Mouse (Mus musculus) frontal cortex, postnatal 10 days (tissue): Measurements from ENCODE around the gene Daglb.
"Not testable (repeated sequence)": the region's sequence is repeated elsewhere in the genome, so short reads cannot be mapped to it uniquely, and the experiment has no call there.

ENCODE experiments used
- DNase-seq, 2 experiments: peaks; one replicate each; pipeline ENCODE4 v3.0.0; 2022; ENCODE audit warnings: low spot score in 2 of 2, mixed read lengths in 1 of 2

Gene Daglb

DNA sequence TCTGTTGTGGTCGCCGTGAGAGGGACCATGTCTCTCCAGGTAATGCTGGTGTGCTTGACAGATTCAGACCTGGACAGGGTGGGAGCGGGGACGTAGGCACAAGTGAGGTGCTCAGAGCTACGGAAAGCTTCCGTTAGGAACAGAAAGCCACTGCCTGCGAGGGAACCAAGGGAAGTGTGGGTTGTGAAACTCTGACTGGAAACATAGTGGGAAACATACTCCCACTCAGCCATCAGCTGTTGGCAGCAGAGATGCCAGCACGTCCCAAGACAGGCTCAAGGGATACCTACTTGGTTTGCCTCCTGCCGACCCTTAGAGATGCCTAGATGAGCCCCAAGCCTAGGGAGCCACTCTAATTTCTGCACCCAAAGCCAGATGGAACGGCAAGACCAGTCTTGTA lies 22.8 kb downstream of the Daglb start:
- no peak for DNase-seq

GRCm38 (mm10) chr5:143487998-143488397 lies 23.6 kb downstream of the Daglb start:
- no peak for DNase-seq

GRCm38 (mm10) chr5:143489749-143490342 lies 25.5 kb downstream of the Daglb start:
- no peak for DNase-seq

- no peak for DNase-seq
Observed at GRCm38 (mm10) chr5:143491736-143492135, 27.4 kb downstream of the Daglb start.

DNA sequence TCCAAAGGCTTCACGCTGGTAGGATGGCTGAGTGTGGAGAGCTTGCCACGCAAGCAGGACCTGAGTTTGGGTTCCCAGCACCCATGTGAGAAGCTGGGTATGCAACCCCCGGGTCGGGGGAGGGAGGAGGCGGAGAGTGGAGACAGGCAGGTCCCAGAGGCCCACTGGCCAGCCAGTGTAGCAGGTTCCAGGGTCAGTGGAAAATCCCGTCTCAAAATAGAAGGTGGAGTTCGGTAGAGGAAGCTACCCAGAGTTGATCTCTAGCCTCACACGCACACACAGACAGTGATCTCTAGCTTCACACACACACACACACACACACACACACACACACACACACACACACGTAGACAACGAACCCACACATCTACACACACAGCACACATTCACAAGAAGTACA lies 28.8 kb downstream of the Daglb start:
- no peak for DNase-seq

- no peak for DNase-seq
Observed at GRCm38 (mm10) chr5:143495708-143496107, 31.3 kb downstream of the Daglb start.

DNA sequence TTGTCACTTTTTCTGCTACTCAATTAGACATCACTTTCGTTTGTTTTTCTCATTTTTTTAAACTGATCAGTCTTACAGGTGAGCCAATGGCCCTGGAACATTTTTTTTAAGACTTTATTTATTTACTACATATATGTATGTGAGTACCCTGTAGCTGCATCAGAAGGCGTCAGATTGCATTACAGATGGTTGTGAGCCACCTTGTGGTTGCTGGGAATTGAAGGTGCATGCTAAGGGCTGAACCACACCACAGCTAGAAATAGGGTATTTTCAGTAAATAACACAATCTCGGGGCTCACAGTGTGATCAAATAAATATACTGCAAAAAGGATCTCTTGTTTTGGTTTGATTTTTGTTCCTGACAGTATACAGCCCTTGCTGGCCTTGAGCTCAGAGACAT lies 33.1 kb downstream of the Daglb start:
- DNase-seq: no peak

DNA sequence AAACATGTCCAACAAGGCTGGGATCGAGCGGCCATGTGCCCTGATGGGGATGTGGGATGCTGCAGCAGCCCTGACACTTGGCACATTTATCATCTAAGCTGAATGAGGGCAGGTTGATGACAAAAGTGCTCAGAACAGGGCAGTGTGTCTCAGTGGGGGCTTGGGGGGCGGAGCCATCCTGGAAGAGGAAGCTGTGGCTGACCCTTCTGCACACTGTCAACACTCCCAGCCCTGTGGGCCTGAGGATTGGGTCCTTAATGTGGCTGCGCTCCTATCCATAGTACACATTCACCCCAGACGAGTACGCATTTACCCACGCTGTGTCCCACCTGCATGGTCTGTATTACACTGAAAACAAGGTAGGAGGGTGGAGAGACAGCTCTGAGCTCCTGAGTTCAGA lies 34.8 kb downstream of the Daglb start:
- no peak for DNase-seq

- no peak for DNase-seq
Observed at GRCm38 (mm10) chr5:143499686-143500085, 35.3 kb downstream of the Daglb start.

- DNase-seq: not testable (repeated sequence)
Observed at GRCm38 (mm10) chr5:143500711-143501110, 36.3 kb downstream of the Daglb start.

DNA sequence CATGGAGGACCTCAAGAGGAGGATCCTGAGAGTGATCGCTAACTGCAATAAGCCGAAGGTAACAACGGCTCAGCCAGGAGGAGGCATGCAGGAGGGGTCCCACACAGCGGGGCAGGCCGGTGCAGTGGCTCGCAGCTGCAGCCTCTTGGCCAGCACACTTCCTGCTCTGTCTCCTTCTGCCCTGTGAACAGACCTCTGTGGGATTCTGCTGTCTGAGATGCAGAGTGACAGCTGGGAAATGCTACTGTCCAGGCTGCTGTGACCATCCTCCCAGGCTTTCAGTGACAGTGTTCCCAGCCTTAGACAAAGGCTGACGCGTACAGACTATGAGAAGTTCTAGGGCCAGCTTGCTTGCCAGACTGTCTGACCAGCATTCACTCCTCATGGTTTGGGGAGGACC lies 36.8 kb downstream of the Daglb start:
- DNase-seq: no peak

GRCm38 (mm10) chr5:143501649-143502048 lies 37.3 kb downstream of the Daglb start:
- DNase-seq: no peak

DNA sequence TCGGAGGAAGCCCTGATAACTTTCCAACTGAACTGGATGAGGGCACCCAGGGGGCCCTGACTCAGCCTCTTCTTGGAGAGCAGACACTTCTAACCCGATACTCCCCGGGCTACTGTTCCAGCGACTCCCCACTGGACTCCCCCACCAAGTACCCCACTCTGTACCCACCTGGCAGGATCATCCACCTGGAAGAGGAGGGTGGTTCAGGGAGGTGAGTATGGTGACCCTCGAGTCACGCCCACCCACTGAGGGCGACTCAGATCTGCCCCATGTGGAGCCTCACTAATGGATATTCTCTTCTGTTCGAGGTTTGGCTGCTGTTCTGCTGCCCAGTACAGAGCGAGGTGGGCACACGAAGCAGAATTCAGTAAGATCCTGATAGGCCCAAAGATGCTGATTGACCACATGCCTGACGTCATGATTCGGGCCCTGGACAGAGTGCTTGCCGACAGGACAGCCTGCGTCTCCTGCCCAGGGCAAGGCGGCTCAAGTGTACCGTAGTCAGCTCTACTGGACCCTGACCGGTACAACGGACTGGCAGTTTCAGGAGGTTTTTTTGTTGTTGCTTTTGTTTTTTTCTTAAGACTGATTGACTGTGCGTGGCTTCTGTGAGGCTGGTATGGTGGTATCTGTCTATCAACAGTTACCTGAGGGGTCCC lies 38.6 kb downstream of the Daglb start:
- DNase-seq: no peak

GRCm38 (mm10) chr5:143503740-143504139 lies 39.4 kb downstream of the Daglb start:
- DNase-seq: no peak

DNA sequence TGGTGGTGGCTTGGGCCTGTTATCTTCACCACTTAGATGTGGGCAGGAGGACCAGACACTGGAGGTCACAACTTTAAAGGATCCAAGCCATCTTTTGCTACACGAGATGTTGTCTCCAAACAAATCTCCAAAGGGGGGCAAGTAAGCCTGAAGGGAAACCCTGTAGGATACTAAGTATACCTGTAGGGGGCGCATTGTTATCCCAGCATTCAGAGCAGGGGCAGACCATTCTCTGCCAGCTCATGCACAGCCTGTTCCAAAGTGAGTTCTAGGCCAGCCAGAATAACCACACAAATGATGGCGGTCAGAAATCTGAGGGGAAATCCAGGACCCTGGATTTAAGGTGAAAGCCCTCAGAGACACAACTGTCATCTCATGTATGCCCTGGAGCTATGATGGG lies 40.1 kb downstream of the Daglb start:
- DNase-seq: no peak

GRCm38 (mm10) chr5:143505056-143505455 lies 40.7 kb downstream of the Daglb start:
- DNase-seq: no peak

- no peak for DNase-seq
Observed at GRCm38 (mm10) chr5:143505545-143505944, 41.2 kb downstream of the Daglb start.

- no peak for DNase-seq
Observed at GRCm38 (mm10) chr5:143509294-143509693, 44.9 kb downstream of the Daglb start.

DNA sequence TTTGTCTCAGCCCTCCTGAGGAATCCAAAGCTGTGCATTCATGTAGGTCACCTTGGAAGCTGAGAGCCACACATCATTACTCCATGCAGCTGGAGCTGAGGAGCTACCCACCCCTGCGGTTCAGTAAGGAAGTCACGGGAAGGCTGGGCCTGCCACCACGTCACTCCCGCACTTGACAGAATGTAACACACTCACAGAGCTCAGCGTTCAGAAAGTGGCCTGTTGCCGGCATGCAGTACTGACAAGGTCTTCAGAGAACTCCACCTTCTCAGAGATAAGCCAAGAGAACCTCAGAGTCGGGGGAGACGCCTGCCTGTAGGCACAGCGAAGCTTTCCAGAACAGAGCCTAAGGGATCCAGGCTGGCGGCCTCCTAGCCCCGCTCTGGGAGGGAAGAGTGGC lies 45.4 kb downstream of the Daglb start:
- no peak for DNase-seq

DNA sequence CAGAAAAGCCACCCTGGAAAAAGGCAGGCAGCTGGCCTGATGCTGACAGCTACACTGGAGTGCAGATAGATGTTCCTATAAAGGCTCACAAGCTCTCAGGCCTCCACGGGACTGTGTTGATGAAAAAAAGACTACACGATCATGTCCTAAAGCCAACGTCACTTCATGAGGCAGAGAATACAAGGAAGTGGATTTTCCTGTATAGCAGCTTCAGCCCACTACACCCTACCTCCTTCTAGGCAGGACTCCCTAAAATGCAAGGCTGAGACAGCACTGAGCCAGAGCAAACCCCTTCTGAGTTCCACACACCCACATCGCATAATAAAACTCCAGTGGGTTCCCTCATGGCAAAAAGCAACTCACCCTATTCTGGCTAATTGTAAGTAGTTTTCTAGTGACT lies 47.2 kb downstream of the Daglb start:
- no peak for DNase-seq

DNA sequence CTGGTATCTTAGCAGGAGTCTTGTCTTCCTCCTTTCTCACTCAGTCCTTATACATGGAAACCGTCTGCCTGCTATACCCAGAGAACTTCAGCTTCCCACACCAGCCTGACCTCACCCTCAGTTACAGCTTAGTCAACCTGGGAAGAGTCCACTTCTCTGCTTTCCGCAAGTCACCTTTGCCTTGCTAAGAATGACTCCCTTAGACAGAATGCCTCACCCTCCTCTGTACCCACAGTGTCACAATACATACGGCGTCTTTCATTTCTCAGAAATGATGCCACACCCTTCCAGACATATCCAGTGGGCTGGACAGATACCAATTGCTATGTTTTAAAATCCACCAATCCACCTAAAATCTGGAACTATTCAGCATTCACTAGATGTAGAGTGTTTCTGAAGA lies 47.9 kb downstream of the Daglb start:
- no peak for DNase-seq

DNA sequence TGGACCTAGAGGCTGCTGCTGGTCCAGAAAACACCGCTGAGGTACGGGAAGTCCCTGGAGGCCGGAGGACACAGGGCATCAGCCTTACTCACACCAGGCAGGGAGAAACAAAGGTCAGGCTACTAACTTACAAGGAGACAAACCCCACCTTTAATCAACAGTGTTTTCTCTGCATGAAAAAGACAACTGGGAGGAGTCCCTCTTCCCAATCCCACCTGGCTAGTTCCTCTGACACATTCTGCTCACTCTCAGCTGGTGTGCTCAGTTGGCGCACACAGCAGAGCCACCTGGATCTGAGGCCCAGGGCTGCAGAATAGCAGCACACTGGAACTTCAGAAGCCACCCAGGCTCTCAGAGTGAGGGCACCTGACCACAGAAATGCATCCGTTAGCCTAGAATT lies 50.5 kb downstream of the Daglb start:
- no peak for DNase-seq

DNA sequence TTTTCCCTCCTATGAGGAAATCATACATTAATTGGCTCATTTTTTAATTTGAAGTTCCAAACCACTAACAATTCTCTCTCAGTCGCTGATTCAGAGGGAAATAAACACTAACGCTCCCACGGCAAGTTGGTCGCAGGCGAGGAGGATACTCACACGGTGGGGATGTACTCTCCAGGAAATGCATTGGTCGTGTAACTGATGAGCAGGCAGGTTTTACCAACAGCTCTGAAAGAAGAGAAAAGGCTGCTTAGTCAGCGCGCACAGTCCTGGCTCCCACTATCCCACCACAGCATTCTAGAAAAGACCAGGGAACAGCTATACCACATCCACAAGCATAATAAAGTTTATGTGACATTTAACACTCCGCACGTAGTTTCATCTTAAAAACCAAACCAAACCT lies 52.6 kb downstream of the Daglb start:
- no peak for DNase-seq

- no peak for DNase-seq
Observed at GRCm38 (mm10) chr5:143517436-143517835, 53.1 kb downstream of the Daglb start.
